Mouse (Mus musculus) left cerebral cortex, adult 18-20 months (tissue): ENCODE data around the gene Ppig. TPM values are rescaled to one million over a fixed set of nuclear protein-coding genes. Genes with fewer than 3 reads are reported as not detected.
"Not testable (repeated sequence)": the region's sequence is repeated elsewhere in the genome, so short reads cannot be mapped to it uniquely, and the experiment has no call there.

ENCODE experiments used
- DNase-seq, 2 experiments: peaks; one replicate each; pipeline ENCODE4 v3.0.0; 2021 to 2022; ENCODE audit warnings: low spot score in 2 of 2, mixed read lengths in 1 of 2
- long read RNA-seq, 2 experiments: library from polyadenylated mRNA; stranded (forward); transcript quantifications; one replicate each; pipeline ENCODE4 v2.0.0; 2021
- total RNA-seq, 2 experiments: library from RNA; stranded (reverse); gene quantifications; 2 replicates each; pipeline ENCODE4 v1.2.3; 2021

Ppig gene
- total RNA-seq = 10 to 100 TPM; 66.6 to 69.0 TPM
- long read RNA-seq, experiment 1, full-length matches to known transcripts = 17 of 28 reads
- long read RNA-seq, experiment 1, partial matches to known transcripts = 4 of 28 reads
- long read RNA-seq, experiment 1, other reads (novel, unspliced or antisense) = 7 of 28 reads
- long read RNA-seq, experiment 2, full-length matches to known transcripts = 19 of 24 reads
- long read RNA-seq, experiment 2, partial matches to known transcripts = 1 of 24 reads
- long read RNA-seq, experiment 2, other reads (novel, unspliced or antisense) = 4 of 24 reads

- DNase-seq = no peak
Measured at GRCm38 (mm10) chr2:69722273-69722649, at the start of gene Ppig. Ppig (plus strand) TSS chr2:69722545.

DNA sequence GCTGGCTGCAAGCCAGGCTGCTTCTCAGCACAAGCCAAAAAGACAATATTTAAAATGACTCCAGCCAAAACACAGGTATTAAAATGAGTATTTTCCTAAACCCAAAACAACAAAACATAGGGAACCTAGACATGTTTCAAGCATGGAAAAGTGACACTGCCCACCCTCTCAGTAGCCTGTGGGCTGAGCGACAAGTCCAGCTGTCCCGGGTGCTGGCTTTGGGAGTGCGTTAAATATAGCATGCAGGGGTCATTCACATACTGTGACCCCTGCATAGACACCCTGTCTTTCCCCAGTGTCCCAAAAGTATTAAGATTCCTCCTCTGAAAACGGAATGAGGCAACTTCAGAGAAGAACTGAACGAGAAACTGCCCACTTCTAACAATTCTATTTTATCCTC, 48.6 kb upstream of the Ppig start:
- no peak for DNase-seq

DNA sequence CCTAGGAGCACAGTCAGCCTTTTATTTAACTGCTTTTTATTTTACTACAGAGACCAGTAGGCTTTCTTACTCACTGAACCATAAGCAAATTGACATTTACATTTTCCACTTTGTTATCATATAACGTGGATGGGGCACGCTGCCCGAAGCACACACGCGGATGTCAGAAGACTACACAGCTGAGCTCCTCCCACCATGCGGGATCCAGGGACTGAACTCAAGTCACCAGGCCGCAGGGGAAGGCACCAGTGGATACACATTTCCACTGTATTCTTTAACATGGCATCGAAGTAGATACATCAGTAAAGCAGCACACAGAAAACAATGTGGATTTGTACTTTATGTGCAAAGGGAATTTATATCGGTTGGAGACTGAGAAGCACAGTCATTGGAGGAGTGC, 47.1 kb upstream of the Ppig start:
- no peak for DNase-seq

DNA sequence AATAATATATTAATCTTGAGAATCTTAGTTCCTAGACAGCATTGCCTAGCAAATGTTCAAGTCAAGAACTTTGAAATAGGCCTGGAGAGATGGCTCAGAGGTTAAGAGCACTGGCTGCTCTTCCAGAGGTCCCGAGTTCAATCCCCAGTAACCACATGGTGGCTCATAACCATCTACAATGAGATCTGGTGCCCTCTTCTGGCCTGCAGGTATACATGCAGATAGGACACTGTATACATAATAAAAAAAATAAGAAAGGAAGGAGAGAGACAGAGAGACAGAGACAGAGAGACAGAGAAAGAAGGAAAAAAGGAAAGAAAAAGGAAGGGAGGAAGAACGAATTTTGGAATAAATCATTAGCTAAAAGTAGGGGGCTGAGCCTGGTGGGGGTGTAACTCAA, 45.6 kb upstream of the Ppig start:
- DNase-seq = no peak

- not testable (repeated sequence) for DNase-seq
Measured at GRCm38 (mm10) chr2:69677215-69677614, 45.1 kb upstream of the Ppig start.

DNA sequence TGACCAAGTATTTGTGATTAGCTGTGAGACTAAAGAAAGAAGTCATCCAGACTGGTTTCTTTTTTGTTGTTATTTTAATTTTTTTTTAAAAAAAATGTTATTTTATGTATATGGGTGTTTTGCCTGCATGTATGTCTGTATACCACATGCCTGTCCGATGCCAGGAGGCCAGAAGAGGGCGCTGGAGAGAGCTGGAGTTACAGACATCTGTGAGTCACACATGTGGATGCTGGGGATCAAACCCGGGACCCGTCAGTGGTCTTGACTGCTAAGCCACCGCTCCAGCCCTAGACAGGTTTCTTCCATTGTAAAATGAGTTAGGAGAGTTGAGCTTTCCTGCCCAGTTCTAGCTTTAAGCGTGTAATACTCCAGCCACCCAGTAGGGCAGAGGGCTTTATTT, 42.4 kb upstream of the Ppig start:
- DNase-seq = no peak

DNA sequence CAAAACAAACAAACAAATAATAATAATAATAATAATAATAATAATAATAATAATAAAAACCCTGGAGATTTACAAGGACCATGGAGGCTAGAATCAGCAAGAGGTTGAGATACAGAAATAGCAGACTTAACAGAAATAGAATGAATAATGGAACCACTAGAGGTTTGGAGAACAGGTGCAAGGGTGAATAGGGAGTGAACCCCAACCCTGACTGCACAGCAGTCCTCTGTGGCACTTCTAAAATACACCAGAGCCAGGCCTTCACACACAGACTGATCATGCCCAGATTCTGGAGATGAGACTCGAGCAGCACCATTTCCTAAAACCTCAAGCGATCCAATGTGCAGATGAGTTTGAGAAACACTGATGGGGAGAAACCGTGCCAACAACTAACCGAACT, 40.4 kb upstream of the Ppig start:
- no peak for DNase-seq

DNA sequence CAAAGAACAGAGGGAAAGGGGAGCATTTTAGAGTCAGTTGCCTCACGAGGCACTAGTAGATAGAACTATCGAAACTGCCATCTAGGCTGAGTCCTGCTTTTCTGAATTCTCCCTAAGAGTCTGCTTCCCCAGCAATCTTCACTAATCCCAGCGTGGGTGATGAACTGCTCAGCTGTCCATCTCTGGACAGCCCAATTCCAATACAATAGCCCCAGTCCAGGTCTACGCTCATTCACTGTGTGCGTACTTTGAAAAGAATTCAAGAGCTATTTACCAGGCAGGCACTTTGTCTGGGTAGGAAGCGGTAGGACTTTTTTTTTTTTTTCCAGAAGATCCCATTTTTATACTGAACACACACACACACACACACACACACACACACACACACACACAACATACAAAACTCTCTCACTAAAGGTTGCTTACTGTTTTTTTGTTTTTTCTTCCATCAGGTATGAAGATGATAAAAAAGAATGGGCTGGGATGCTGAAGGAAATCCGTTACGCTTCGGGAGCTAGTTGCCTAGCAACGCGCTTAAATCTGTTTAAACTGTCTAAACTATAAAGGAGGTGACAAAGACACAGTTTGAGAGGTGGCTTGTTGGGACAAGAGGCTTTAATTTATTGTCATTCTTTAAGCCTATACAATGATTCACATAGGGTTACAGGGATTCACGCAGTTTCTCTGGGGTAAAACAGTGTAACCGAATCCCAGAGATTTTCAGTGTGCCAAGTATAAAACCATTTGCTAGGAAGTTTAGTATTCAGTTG, 39.1 kb upstream of the Ppig start:
- DNase-seq = no peak

GRCm38 (mm10) chr2:69684488-69684887, 37.9 kb upstream of the Ppig start:
- DNase-seq = no peak

- no peak for DNase-seq
Measured at GRCm38 (mm10) chr2:69690214-69690613, 32.1 kb upstream of the Ppig start.

DNA sequence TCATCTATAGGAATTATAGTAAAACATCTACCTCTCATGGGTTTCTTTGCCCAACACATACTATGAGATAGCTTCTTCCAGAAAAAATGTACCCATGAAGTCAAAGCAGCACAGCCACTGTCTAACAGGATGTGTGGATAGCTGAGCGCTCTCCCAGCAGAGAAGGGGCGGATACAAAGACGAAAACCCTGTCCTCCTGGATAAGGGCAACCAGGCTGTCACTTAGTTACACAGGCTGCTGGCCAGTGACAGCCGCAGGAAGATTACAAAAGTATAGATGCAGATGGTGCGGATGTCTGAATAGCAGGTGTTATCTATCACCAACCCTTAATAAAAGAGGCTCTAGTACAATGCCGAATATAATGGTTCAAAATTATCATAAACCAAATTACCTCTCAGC, 31.5 kb upstream of the Ppig start:
- DNase-seq = no peak

GRCm38 (mm10) chr2:69693501-69693900, 28.8 kb upstream of the Ppig start:
- no peak for DNase-seq

DNA sequence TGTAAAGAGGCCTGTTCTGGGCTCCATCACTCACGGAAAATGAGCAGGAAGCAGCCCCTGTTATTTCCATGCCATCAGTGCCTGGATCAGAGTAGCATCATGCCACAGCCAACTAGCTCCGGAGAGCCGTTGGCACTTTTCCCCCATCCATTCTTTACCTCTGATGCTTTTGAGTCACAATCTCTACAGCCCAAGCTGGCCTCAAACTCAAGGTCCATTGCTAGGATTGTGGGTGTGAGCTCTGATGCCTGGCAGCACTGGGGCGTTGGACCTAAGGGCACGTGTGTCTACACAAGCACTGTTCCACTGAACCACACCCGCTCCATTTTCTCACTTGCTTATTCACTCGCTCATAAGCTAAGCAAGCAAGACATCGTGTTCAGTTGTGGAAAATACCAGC, 21.9 kb upstream of the Ppig start:
- DNase-seq = no peak

DNA sequence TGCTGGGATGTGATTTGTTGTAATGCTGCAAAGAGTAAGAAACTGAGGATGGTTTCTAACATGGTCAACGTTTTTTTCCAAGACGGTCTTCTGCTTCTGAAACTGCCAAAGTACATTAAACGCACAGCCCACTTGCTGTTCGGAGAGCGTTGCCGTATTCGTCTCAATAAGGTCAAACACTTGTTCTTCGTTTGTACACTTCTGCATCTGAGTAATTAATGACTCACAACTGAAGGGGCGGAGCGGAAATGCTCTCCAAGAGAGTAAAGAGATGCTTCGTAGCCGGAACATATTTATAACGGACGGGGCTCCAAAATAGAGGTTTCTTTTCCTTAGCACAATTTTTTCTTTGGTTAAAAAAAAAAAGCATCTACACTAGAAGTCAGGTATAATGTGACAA, 10.2 kb upstream of the Ppig start:
- DNase-seq = peak; percentile 22 to 27

- DNase-seq = peak; percentile 84 to 92
Measured at GRCm38 (mm10) chr2:69712981-69713625, 9.2 kb upstream of the Ppig start, which contains the start of gene Fastkd1. Fastkd1 (minus strand) TSS chr2:69713516.

DNA sequence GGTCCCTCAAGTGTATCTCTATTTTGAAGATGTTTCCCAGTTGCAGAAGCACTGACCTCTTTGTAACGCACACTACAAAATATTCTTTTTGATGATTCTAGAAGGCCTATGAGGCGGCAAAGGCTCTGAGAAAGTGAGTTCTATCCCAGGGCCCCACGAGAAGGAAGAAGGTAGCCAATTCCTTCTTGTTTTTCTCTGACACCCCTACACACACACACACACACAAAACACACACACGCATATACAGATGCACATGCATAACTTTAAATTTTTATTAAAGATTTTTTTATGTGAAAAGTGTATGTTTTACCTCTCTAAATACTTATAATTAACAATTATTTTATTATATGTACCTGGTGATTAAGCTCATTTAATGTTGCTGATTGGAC, 8.7 kb upstream of the Ppig start:
- DNase-seq = no peak

DNA sequence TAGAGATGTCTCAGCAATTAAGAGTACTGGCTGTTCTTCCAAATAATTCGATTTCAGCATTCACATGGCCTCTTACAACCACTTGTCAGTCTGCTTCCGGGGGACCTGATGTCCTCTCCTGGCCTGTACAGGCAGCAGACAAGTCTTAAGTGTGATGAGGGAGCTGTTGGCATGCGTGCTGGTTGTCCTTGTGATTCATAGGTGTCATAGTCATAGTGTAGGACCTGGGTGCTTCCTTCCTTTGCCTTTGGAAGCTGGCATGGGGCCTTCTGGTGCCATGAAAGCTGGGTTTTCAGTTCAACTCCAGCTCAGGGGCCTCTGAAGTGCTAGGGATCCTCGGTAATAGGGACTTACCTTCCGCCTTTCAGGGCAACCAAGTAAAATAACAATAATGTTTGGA, 8.2 kb upstream of the Ppig start:
- no peak for DNase-seq

DNA sequence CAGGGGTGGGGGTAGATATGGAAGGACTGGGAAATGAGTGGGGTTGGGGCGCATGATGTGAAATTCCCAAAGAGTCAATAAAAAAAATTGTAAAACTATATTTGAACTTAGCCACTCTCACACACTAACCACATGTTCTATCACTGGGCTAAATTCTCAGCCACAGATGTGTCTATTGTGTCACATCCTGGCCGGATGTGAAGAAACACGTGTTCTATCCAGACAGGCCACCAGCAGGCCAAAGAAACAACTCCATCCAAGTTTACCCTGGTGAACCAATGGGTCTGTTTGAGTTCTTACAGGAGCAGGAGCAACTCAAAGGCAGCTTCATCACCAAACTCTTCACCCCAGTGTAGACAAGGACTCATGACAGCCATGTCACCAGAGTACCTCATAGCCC, 5.9 kb upstream of the Ppig start:
- no peak for DNase-seq

DNA sequence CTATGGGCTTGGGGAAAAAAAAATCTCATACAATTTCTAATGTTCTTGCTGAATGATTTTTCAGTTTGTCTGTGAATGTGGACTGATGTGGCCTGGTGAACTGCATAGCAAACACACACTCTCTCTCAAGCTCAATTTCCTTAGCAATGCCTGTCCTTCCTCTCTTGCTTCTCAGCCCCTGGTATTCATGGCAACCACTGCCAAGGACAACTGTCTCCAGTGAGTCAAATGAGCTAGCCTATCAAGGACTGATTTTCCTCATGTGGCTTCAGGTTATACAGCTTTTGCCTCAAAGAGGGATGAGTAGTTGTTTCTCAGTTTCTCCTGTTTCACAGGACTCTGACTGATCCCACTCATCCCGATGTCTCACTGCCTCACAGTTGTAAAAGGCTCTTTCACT, 3.2 kb upstream of the Ppig start:
- DNase-seq = no peak

GRCm38 (mm10) chr2:69722650-69723518, 539 bp downstream of the Ppig start:
- peak; percentile 95 to 96 for DNase-seq

DNA sequence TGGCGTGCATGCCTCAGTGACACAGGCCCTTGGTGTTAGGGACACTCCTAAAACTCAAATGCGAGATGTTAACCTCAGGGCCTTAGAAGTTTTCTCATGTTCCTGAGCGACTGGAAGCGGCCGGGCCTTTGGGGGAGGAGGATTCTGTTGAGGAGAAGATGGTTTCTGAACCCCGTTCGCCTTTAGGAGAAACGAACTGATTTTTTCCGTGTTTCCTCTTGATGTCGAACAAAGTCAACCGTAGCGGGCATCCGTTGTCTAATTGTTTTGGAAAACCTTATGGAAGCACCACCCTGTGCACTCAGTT, 1.1 kb downstream of the Ppig start:
- DNase-seq = no peak

DNA sequence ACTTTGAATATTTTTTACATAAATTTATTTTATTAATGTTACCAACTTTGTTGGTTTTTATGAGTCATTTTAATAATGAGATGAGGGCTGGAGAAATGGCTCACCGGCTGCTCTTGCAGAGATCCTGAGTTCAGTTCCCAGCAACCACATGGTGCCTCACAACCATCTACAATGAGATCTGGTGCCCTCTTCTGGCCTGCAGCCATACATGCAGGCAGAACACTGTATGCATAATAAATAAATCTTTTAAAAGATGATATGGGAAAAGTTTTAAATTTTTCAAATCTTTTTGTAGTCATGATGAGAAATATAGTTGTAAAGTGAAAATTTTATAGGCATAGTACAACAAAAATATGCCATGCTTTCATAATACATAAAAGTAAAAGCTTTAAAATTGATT, 22.7 kb downstream of the Ppig start:
- DNase-seq = no peak
